Mouse (Mus musculus) T-cell, adult 2 months (primary cell): ENCODE data around the gene Teddm1b.
A peak's percentile ranks its signal among the peaks of the same experiment; 100 is the strongest.
"Not testable (repeated sequence)": the region's sequence is repeated elsewhere in the genome, so short reads cannot be mapped to it uniquely, and the experiment has no call there.

ENCODE experiments used
- DNase-seq: peaks from one replicate; pipeline ENCODE4 v3.0.0; 2022; ENCODE audit warnings: low spot score

Gene Teddm1b

DNA sequence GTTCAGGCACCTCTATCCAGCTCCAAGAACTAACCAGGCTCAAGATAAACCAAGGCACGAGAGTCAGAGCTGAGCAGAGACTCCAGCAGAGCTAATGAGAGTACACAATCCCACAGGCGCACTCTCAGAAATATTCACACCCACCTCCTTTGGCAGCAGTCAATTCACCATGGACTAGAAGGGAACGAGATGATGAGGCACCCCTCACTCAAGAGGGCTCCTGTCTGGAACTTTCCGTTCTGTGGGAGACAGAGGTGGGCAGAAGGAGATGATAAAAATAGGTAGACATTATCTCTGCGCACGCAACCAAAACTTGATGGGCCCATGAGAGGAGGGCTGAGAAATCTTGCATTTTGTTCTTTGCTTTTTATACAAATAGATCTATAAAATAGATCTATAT, at the start of gene Teddm1b:
Gene Teddm1b, plus strand, starts transcription at position 301 of the 400 bp plus-strand sequence.
- no peak for DNase-seq

DNA sequence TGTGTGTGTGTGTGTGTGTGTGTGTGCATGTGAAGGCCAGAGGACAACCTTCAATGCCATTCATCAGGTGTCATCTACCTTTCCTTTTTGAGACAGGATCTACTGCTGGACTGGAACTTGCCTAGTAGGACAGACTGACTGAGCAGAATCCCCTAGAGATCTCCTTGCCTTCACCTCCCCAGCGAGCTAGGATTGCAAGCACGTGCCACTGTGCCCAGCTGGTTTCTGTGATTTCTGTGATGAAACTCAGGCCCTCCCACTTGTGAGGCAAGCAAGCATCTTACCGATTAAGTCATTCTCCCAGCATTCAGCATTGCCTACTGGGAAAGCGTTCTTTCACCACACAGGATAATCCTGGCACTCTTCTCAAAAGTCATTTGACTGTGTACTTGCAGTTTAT, 43.4 kb upstream of the Teddm1b start:
- no peak for DNase-seq

DNA sequence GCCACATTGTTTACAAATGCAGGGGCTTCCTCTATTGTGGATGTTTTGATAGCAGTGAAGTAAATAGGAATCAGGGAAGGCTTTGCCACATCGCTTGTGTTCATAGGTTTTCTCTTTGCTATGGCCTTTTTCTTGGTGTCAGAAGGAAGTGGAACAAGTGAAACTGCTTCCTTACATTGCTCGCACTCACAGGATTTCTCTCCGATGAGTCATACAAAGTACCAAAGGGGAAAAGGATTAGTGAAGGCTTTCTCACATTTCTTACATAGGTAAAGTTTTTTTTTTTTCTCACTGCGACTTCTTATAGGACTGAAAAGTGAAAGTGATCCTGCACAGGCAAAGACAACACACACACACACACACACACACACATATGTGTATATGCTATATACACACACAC, 38.1 kb upstream of the Teddm1b start:
- DNase-seq: no peak

DNA sequence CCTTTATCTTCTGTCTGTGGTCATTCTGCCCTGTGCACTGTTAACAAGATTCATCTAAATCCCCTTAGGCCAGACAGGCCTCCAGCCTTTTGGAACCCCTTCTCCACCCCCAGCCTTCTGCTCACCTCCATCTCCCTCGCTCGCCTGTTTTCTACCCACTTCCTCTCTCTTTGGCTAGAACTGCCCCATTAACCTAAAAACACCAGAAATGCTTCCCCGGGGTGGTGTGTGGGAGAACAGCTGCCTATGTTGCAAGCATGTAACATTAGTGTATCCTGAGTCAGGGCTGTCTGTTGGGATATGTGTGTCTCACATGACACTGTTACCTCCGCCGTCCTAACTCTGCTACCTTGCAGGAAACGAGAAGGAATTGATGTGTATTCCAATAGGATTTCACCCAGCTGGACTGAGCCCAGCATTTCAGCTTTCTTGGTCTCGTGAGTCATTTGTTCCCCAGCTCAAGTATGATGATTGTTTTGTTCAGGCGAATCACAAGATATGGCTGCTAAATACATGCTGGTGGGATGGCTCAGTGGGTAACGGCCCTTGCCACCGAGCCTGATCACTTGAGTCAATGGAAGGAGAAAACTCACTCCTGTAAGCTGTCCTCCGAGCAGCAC, 31.9 kb upstream of the Teddm1b start:
- peak; percentile 9 for DNase-seq

DNA sequence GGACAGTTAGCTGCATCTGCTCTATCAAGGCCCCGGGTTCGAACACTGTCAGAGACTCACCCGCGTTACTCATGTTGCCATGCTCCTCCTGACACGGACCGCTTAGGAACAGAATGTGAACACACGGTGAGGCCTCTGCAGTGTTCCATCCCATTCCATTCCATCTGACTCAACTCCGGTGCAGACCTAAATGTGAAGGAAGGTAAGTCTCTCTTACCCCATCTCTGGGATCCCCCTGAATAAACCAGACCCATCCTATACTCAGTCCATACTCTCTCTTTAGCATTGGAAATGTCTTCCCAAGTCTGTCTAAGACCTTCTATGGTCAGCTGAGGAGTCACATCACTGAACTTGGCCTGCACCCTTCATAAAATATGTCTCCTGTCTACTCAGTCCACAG, 30.1 kb upstream of the Teddm1b start, which contains the start of gene Rgsl1:
Gene Rgsl1, minus strand, starts transcription at position 101 of the 400 bp plus-strand sequence.
- no peak for DNase-seq

DNA sequence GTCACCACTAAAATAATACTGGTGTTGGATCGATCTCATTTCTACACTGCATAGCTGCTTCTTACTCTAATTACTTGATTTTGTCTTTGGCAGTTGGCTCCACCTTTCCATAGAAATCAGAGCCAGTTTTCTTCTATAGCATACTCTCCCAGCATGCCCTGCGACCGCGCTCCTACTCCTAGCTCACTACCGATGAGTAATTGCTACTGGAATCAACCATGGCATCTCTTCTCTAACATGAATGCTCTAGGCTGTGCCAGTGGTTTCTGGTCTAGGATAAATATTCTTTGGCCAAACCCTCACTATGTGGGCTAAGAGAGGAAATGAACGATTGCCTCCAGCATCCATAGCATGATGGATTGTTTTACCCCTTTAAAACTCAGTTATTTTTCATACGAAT, 27.7 kb upstream of the Teddm1b start:
- DNase-seq: no peak

DNA sequence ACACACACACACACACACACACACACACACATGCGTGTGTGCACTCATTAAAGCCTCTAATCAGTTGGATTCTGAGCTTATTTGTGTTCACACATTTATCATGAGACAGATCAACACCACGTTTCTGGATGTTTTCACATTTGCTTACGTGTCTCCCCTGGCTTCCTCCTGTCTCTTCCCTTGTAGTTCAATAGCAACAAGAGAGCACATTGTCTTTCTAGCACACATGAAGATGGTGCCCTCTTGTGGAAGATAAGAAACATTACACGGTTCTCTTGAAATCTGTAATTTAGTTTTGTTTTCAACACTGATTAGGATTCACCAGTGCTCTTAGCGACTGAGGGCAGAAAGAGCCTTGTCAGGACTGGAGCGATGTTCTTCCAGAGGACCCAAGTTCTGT, 27.3 kb upstream of the Teddm1b start:
- DNase-seq: peak; percentile 45

DNA sequence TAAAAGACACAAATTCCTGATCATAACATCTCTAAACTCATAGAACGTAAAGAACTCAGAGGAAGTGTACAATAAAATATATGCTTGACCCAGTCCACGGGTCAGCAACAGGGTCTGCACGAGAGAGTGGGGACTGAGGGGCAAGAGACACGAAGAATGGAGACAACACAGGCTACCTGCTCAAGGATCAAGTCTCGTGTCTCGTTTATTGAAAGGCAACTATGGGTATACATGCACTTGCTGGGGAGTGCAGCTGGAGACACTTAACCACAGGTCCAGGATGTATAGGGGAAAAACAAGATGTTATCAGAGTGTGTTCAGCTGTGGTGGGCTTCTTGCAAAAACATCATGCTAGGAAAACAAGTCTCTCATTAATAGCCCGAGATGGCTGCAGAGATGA, 21.4 kb upstream of the Teddm1b start:
- peak; percentile 6 for DNase-seq

DNA sequence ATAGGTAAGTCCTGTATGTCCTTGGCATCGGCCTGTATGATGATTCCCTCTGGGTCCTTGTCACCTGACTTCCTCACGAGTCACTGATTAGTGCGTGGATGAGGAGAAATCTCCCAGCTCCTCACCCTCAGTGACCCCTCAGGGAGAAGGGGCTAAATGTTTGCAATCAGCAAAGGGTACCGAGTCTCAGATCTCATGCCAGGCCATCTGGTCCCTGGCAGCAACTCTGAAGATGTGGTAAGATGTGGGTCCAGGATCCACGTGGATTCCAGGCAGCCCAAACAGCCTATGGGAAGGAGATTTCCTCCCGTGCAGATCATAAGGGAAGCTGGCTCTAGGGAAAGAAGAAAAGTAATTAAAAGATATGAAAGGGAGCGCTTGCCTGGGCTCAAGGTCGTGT, 18.2 kb upstream of the Teddm1b start:
- no peak for DNase-seq

DNA sequence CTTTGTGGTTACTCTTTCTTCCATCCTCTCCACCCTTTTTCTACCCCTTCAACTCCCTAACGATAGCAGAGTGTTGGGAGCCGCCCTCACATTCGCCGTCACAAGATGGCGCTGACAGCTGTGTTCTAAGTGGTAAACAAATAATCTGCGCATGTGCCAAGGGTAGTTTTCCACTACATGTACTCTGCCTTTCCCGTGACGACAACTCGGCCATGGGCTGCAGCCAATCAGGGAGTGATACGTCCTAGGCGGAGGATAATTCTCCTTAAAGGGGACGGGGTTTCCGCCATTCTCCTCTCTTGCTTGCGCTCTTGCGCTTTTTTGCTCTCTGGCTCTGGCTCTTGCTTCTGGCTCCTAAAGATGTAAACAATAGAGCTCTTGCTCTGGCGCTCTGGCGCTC, 6.2 kb downstream of the Teddm1b start:
- DNase-seq: not testable (repeated sequence)

DNA sequence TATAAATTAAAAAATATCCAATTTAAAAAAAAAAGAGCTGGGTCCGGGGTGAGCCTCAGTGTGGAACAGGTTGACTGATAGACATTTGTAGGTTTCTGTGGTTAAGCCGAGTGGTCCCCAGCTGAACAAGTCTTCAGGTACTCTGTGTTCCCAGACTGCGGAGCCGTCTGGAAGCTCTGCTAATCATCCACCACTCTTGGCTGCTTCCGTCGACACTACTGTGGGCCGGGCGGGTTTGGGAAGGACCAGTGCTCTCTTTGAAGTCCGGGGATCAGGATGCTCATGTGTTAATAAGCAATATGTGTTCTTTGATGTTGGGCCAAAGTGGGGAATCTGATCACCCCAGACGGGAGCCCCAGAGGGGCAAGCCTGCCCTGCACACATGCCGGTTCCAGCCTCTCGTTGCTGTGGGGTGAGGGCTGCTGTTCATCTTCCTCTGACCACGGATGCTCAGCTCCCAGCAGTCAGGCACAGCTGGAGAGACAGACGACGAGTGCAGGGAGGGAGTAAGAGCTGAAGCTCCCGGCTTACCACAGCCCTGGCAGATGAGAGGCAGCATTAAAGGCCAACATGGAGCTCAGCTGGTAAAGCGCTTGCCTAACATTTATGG, 12.0 kb downstream of the Teddm1b start:
- DNase-seq: no peak

DNA sequence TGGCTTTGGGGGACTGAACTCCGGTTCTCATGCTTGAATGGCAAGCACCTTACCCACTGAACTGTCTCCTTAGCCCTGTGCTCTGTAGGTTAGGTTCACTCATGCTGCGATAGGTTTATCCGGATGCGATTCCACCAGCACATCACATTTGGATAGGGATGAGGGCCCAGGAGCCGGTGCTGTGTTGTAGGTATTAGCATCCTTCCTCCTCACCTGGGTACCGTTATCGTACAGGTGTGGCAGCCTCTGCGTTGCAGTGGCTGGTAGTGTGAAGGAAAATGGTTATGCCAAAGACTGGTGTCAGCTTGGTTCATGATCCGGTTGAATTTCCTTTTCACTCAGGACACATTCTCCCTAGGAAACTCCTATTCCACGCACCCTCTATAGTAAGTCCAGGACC, 16.0 kb downstream of the Teddm1b start:
- no peak for DNase-seq

DNA sequence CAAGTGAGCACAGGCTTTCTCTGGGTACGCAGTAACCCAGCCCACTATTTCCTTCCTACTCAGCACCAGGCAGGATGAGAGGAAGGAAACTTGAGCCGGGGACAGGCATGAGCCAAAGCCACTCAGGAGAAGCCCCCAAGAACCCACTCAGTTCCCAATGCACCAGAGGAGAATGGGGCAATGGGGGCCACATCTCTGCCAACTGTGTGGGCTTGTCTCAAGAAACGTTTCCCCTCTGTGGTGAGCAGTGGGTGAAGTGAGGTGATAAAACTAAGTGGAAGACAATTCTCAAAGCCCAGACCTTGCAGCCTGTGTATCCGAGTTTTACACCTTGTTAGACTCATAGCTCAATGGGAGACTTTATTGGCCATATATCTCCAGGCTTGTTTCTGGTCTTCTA, 17.3 kb downstream of the Teddm1b start, which contains the start of gene Teddm1a:
Gene Teddm1a, plus strand, starts transcription at position 301 of the 400 bp plus-strand sequence.
- no peak for DNase-seq

DNA sequence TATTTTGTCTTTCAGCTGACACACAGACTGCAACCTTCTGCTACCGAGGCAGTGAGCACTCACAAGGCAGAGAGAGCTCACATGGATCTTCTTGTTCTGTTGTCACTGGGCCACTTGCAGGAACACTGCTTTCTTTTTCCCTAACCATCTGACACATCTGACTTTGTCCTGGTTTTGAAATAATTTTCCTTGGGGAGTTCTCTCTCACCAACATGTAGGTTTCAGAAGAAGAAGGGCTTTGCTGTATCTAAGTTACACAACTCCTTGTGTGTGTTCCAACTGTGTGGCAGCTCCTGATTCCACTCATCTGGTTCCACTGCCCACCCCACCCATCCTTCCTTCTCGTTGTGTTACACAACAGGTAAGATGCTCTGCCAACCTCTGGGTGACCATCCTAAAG, 19.6 kb downstream of the Teddm1b start:
- no peak for DNase-seq

DNA sequence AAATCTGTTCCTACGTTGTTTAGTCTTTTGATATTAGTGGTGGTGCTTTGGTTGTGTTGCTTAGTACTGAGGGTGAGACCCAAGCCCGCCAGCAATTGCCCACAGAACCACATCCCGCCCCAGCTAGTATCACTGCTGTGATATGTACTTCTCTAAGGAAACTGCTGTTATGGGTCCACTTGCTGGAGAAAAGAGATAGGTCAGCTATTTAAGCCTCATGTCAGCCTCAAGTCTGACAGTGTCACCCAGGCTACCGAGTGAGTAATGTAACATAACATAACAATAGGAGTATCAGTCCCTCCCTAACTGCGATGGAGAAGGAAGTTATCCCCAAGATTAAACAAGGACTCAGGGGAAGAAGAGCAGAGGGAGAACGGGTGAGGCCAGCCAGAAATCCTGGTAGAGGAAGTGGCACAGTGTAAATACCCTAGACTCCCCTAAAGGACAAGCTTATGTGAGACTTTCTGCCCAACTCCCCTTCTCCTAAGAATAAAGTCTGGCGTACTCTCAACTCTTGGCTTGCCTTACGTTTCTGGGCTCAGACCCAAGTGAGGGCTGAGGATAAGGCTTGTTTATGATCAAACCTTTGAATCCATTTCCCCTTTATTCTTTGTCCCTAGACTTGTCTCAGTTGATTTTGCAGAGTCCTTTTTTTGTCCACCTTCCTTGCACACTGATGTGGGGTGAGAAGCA, 20.2 kb downstream of the Teddm1b start:
- DNase-seq: no peak

DNA sequence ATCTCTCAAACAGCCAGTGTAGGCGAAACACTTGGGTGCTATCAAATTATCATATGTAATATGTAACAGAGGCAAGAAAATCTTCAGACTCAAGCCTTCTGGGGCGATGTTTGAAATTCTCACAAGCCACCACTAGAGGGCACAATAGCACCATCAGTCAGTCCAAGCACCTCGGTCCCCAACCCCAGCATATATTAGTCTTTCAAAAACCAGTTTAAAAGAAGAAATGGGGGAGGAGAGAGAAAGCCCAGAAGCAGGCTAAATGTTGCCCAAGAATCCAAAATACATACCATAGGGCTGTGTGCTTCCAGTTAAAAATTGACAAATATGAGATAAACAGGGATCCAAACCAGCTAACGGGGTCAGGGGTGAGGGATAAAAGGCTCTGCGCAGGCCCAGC, 20.8 kb downstream of the Teddm1b start:
- DNase-seq: peak; percentile 68

DNA sequence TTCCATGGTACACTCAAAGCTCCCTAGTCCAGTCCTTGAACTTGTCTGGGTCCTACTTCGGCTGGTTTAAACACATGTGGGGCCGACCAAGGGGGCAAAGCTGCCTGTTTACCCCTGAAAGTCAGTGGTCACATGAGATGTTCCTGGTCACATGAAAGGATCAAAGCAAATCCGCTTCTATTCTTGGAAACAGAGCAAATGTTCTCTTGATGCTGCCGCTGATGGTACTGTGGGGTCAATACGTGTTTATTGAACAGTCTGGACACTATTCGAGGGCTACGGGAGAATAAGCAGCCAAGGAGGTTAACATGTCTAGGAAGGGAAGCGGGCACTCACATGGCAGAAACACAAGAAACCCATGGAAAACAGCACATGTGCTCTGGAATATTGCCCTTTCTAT, 23.1 kb downstream of the Teddm1b start:
- DNase-seq: no peak

DNA sequence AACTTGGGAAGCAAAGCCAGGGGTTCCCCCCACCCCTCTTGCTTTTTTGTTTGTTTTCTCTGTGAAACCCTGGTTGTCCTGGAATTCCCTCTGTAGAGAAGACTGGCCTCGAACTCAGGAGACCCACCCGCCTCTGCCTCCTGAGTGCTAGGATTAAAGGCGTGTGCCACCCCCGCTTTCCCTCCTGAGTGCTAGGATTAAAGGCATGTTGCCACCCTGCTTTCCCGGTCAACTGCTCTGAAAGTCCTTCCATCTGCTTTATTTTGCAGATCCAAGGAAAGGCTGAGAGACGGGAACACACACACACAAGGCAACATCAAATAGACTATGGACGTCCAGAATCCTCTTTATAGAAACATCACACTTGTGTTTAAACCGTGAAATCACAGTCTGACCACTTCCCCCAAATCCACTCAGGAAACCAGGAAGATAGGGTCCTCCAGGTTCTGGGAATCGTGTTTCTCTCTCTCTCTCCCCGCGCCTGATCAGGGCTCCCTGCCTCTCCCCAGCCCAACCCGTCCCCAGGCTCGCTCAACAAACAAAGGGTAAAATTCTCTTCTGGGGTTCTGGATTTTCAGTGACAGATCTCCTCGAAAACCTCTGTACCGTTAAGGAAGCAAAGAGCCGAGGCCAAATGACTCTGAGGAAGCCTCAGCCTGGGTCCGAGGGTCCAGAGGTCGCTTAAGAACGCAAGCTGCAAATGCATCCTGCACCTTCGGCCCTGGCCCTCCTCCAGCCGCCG, 25.0 kb downstream of the Teddm1b start:
- DNase-seq: no peak

DNA sequence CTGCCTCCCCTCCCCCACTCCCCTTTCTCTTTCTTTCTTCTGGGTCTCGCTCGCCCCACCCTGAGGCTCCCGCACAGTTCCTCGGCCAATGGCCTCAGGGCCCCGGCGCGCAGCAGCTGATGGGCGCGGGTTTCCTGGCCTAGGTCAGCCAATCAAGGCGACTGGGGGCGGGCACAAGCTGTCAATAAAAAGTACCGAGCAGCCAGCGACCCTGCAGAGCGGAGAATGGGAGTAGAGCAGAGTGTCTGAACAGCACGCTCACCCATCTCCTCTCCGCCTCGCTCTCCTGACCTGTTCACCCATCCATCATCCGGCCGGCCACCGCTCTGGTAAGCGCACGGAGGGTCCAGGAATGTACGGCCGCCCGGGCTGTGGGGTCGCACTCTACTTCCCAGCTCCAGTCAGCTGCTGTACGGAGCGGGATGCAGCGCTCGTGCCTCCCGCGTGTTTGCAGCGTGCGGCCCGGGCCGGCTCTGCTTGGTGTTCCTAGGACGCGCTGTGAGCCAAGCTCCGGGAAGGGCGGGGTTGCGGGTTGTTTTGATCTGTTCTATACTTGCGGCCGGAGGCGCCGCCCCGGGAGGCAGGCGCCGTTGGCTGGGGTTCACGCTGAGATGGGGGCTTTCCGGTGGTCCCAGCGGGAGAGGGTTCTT, 25.7 kb downstream of the Teddm1b start, which contains the start of the genes Glul and Teddm2:
Gene Glul, plus strand, starts transcription at position 214 of the 650 bp plus-strand sequence.
Gene Teddm2, minus strand, starts transcription at position 498 of the 650 bp plus-strand sequence.
- DNase-seq: peak; percentile 95

DNA sequence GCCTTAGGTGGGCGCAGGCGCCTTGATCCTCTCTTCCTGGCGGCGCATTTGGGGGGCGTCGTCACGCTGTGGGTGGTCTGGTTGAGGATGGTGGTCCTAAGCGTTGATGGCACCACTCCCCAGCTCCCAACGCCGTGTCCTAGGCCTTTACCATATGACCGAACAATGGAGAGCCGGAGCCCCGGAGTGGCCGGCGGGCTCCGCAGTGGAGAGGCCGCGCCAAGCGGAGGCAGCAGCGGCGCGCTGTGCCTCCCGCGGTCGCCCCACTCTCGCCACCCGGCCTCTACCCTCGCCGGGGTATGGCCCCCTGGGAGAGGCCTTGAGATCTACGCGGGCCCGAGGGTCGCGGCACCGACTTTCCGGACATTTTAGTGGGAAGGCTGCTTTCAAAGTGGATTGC, 26.2 kb downstream of the Teddm1b start:
- no peak for DNase-seq

DNA sequence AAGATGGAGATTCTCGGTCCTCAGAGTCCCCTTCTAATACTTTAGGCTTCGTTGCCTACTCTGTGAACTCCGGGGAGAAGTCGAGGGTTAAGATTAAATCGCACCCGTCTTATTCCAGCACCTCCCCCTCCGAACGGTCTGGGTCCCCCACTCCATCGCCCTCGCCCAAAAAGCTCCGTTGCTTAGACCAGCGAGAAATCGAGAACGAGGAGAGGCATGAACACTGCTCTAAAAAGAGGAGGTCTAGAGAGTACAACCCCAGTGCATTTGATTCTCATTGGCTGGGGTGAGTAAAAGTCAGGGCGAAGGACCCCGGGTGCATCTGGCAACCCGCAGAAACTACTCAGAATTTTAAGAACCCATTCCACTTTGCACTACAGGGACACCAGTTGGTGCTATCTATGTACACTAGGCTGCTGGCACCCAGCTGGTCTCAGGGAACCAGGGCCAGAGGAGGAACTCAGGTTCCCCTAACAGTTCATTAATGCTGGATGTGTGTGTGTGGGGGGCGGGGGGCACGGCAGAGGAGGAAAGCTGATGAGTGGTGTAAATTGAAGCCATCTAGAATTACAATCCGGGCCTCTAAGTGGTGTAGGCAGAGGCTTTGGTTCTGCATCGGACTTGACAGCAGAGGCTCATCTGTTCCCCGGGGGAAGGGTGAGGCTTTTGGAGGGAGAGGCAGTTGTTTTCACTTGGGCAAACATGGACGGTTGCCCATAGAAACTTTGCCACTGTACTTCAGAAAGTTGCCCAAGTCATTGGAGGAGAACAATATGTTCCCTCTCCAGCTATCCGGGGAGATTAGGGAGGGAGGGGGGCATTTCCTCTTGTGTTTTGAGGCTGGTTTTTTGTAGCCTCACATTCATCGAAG, 26.9 kb downstream of the Teddm1b start:
- DNase-seq: peak; percentile 25
